Mouse (Mus musculus) B cell, adult 2 months (primary cell): ENCODE measurements around the gene Ms4a4a.

Source experiments
- DNase-seq, 2 experiments: peaks; one replicate each; pipeline ENCODE4 v3.0.0; 2022

The Ms4a4a gene

DNA sequence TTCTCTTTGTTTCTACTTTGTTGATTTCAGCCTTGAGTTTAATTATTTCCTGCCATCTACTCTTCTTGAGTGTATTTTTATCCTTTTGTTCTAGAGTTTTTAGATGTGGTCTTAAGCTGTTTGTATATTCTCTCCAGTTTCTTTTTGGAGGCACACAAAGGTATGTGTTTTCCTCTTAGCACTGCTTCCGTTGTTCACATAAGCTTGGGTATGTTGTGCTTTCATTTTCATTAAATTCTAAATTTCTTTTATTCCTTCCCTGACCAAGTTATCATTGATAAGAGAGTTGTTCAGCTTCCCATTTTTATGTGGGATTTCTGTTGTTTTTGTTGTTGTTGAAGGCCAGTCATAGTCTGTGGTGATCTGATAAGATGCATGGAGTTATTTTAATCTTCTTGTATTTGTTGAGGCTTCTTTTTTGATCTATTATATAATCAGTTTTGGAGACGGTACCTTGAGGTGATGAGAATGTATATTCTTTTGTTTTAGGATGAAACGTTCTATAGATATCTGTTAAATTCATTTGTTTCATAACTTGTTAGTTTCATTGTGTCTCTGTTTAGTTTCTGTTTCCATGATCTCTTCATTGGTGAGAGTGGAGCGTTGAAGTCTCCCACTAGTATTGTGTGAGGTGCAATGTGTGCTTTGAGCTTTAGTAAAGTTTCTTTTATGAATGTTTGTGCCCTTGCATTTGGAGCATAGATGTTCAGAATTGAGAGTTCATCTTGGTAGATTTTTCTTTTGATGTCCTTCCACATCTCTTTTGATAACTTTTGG is 59.9 kb downstream of the Ms4a4a start:
- no peak for DNase-seq
